ENCODE assay signal across 21 mouse cellular contexts in the genomic region with DNA sequence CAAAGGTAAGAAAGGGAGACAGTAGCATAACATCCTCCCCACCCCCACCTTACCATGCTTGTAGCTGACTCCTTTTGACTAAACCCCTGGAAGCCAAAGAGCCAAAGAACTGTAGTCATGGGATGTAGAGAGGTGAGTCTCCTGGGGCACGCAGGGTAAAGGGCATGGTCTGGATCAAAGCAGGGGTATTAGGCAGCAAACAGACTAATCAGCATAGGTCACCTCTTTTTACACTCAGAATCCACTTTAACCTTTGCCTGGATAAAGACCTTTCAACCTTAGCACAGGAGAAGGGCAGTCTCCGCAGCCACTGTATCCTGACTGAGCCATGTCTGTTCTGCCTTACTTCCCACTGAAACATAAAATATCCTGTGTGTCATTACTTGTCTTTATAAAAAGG. TPM values are rescaled to one million over a fixed set of nuclear protein-coding genes. Genes with fewer than 3 reads are reported as not detected.
A peak's percentile ranks its signal among the peaks of the same experiment; 100 is the strongest.
DNase-seq lines count a peak whose midpoint lies in the region; ATAC-seq and TF ChIP-seq lines count a peak whose summit lies in the region.
"Had no signal": no experiment of that assay in that cellular context is flagged by ENCODE, and none has a peak within 500 bp of the region (broad histone marks: within the 10 kb centered on the region; RNA-seq: fewer than 3 reads in every experiment).

No protein-coding gene starts in this region.

- no peak overlapping the region for H3K4me2 ChIP-seq in liver, embryonic 14.5 days (ENCODE audit: low read depth)
- H3K4me2 ChIP-seq: embryonic facial prominence, embryonic 13.5 days; forebrain, embryonic 12.5 days; heart, embryonic 11.5 days; heart, embryonic 15.5 days; hindbrain, embryonic 14.5 days had no signal

- ATAC-seq in liver, embryonic 14.5 days (ENCODE audit: insufficient read depth) = peak; percentile 81
- ATAC-seq in CD4-positive, CD25-positive, alpha-beta regulatory T cell, adult 4 months = no peak
- ATAC-seq: forebrain, embryonic 16.5 days had no signal

- no peak overlapping the region for H3K9ac ChIP-seq in liver, adult 2 months (ENCODE audit: low read depth, low read length)
- no peak overlapping the region for H3K9ac ChIP-seq in liver, embryonic 14.5 days (replicated peaks)
- H3K9ac ChIP-seq: embryonic facial prominence, embryonic 13.5 days; forebrain, embryonic 12.5 days; heart, embryonic 15.5 days; hindbrain, embryonic 14.5 days had no signal

- DNase-seq in kidney, adult 9 months = peak; percentile 70
- DNase-seq in kidney, adult 18-20 months = no peak
- peak; percentile 97 for DNase-seq in liver, adult 2 months (ENCODE audit: extremely low read depth, low read depth, low spot score)
- DNase-seq in liver, embryonic 14.5 days (ENCODE audit: low read depth in 3 of 3, low spot score in 3 of 3) = peak in 2 of 3 experiments; percentile 30 to 33
- DNase-seq in yolk sac, embryonic 10.5 days (ENCODE audit: low spot score) = peak; percentile 65
- DNase-seq in lung, postnatal 10 days = no peak
- DNase-seq: adrenal gland, postnatal 10 days; cerebellum, adult 11-12 months; cerebellum, adult 9-10 months; cerebellum, postnatal 25 days; gastrocnemius, postnatal 14 days; heart, adult 2 months; heart, postnatal 14 days had no signal

- TF ChIP-seq POLR2A in liver, adult 2 months (IDR thresholded peaks at IDR 0.05; ENCODE audit: extremely low read depth, insufficient read depth, low read length) = no peak

- peak overlapping the region; percentile 52 for H3K27ac ChIP-seq in liver, adult 2 months (replicated peaks; ENCODE audit: insufficient read depth, low read depth, low read length)
- H3K27ac ChIP-seq in liver, embryonic 14.5 days = no peak overlapping the region
- H3K27ac ChIP-seq: embryonic facial prominence, embryonic 13.5 days; forebrain, embryonic 12.5 days; heart, adult 2 months; heart, embryonic 15.5 days; hindbrain, embryonic 14.5 days had no signal

- TF ChIP-seq CTCF in liver, adult 2 months (IDR thresholded peaks at IDR 0.05; ENCODE audit: low read depth, low read length) = no peak
- no peak for TF ChIP-seq CTCF in liver, embryonic 14.5 days (IDR thresholded peaks at IDR 0.05; ENCODE audit: low read depth)

- H3K27me3 ChIP-seq in liver, adult 2 months (ENCODE audit: control insufficient read depth, insufficient read depth, low read length) = no peaks in the 10 kb centered on the region
- no peaks in the 10 kb centered on the region for H3K27me3 ChIP-seq in liver, embryonic 14.5 days (ENCODE audit: control insufficient read depth, insufficient read depth, low read length)
- H3K27me3 ChIP-seq: embryonic facial prominence, embryonic 13.5 days; forebrain, embryonic 12.5 days; heart, embryonic 15.5 days had no signal

- TF ChIP-seq EP300 in liver, embryonic 14.5 days (IDR thresholded peaks at IDR 0.05; ENCODE audit: low read depth) = no peak

- H3K9me3 ChIP-seq in liver, embryonic 14.5 days (ENCODE audit: control insufficient read depth, low read length) = no peaks in the 10 kb centered on the region
- H3K9me3 ChIP-seq: embryonic facial prominence, embryonic 13.5 days; forebrain, embryonic 12.5 days; heart, embryonic 15.5 days had no signal

- 23% methylated on average over 2 of the region's 2 CpGs for WGBS in liver, adult 2 months
- WGBS in liver, embryonic 14.5 days (ENCODE audit: insufficient replicate concordance) = 55% methylated on average over 2 of the region's 2 CpGs

- H3K4me1 ChIP-seq in liver, adult 2 months (ENCODE audit: control insufficient read depth, insufficient read depth, low read length) = peaks cover 18% of the 10 kb centered on the region
- H3K4me1 ChIP-seq in liver, embryonic 14.5 days (replicated peaks; ENCODE audit: control insufficient read depth in 2 of 2, insufficient read depth in 2 of 2, low read length in 1 of 2) = peaks cover 0 to 9% of the 10 kb centered on the region in 2 experiments; a peak in 2 of 4 replicates
- H3K4me1 ChIP-seq: embryonic facial prominence, embryonic 13.5 days; forebrain, embryonic 12.5 days; heart, embryonic 15.5 days had no signal

- no peak overlapping the region for H3K4me3 ChIP-seq in liver, adult 2 months (ENCODE audit: insufficient read depth, low read depth, low read length)
- H3K4me3 ChIP-seq in liver, embryonic 14.5 days (ENCODE audit: insufficient read depth in 1 of 2, low read depth in 2 of 2, low read length in 2 of 2) = no peak overlapping the region
- H3K4me3 ChIP-seq: embryonic facial prominence, embryonic 13.5 days; forebrain, embryonic 12.5 days; heart, adult 2 months; heart, embryonic 15.5 days had no signal

- no peaks in the 10 kb centered on the region for H3K36me3 ChIP-seq in liver, adult 2 months (ENCODE audit: control insufficient read depth, insufficient read depth, low read length)
- H3K36me3 ChIP-seq in liver, embryonic 14.5 days (replicated peaks; ENCODE audit: control insufficient read depth, insufficient read depth, low read depth) = no peaks in the 10 kb centered on the region
- H3K36me3 ChIP-seq: embryonic facial prominence, embryonic 13.5 days; forebrain, embryonic 12.5 days; heart, embryonic 15.5 days had no signal

- H3K79me2 ChIP-seq in liver, adult 2 months (ENCODE audit: control insufficient read depth, insufficient read depth, low read length) = no peaks in the 10 kb centered on the region

RNA-seq across cellular contexts. Expression of a gene that starts 14.4 kb away (rescaled TPM):
- total RNA-seq in liver, adult 2 months (2014; rRNA removed) = 328 and 378 TPM in 2 replicates
- 66.8 and 84.2 TPM in 2 replicates for polyA plus RNA-seq in liver, adult 2 months (2012; rRNA removed)
- 9.4 and 12.8 TPM in 2 replicates for polyA plus RNA-seq in liver, embryonic 14.5 days (2012; rRNA removed)
- polyA plus RNA-seq in liver, embryonic 14.5 days (2014; fragmentation: Nextera tagmentation; extraction: Ambion mirVana) = 19.8 and 22.6 TPM in 2 replicates
- polyA plus RNA-seq in CD4-positive, CD25-positive, alpha-beta regulatory T cell, adult 4 months (2017; shearing (Covaris generic)) = not detected
- total RNA-seq: hematopoietic stem cell, adult 5-6 weeks had no signal

Comparison
In these comparisons a context has a peak if more than half of its experiments do, and no peak if none do; other contexts are left out.
1. DNase-seq: peak in kidney, adult 9 months (single experiment), liver, adult 2 months (single experiment), liver, embryonic 14.5 days (2 of 3) and yolk sac, embryonic 10.5 days (single experiment); none in kidney, adult 18-20 months (single experiment) and lung, postnatal 10 days (single experiment).
2. RNA of a gene that starts 14.4 kb away (polyA plus RNA-seq): 66.8 to 84.2 TPM in liver, adult 2 months and 9.4 to 22.6 TPM in liver, embryonic 14.5 days; not detected in CD4-positive, CD25-positive, alpha-beta regulatory T cell, adult 4 months; every median in the first group is over 4 times any median in the second.